Mouse (Mus musculus) neural tube, embryonic 10.5 days (tissue): Measurements from ENCODE around the gene Xpot.

ENCODE experiments used
- DNase-seq: peaks from one replicate; pipeline ENCODE4 v3.0.0-alpha.2; 2017; ENCODE audit warnings: low spot score; ENCODE audit errors: extremely low spot score

Gene Xpot

DNA sequence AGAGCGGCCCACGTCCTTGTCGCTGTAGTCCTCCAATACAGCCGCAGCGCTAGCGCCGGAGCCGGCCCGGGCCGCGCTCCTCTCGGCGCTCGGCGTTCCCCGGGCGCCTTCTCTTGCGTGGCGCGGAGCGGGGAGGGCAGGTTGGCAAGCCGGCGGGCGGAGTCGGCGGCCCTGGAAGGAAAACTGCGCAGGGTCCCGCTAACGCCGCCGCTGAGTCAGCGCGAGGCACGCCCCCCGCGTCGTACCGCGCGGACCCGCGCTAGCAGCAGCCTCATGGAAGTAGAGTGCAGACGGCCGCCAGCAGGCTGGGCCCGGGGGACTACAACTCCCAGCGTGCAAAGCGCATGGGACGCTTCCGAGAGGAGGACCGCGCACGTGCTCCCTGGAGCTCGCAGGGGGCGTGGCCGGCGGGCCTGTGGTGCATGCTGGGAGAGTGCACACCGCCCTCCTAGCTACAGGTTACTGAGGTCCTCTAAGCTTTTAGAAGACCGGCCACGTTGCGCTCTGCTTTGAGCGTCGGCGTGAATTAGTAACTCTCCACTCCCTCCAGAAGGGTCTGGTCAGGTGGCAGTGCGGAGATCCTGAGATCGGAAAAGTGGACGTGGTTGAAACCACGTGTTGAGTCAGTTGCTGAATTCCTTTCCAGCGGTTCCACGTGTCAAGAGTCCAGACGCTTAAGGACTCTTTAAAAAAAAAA, at the start of gene Xpot:
Xpot (minus strand) TSS at position 147 of the 697 bp plus-strand sequence.
- peak; percentile 99 for DNase-seq

GRCm38 (mm10) chr10:121669103-121669502, 43.0 kb upstream of the Xpot start:
- no peak for DNase-seq

DNA sequence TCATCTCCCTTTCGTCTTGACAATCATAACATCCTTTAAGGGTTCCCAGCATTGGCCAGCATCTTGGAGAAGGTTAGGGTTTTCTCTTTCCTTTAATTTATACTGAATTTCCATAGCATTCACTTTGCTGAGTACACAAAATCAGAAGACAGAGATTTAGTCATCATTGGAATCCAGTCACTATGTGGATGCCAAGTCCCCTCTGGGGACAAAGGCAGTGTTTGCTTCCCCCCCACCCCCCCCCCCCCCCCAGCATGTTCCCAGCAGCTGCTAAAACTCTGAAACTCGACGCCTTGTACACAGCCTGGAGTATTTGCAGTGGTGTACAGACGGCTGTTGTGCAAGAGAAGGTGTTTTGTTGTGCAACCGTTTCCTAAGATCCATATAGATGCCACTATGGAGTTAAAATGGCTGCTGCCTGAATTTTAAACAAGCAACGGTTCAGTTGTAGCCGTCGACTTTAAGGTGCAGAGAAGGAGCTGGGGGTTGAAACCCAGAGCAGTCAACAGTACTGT, 39.6 kb upstream of the Xpot start:
- no peak for DNase-seq

DNA sequence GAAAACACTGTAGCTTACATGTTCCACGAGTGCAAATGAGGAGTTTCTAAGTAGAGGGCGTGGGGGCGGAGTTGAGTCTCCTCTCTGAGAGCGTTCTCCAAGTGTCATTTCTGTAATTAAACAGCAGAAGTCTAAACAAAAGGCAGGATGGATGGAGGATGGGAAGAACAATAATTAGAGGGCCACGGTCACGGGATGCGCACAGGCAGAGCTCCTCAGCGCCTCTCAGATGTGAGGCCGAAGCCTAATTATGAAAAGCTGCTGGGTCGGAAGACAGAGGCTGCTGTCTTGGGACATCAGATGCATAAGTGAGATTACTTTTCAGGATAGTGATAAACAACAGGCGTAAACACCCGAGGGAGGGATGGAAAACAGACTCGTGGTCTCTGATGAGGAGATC, 37.5 kb upstream of the Xpot start:
- no peak for DNase-seq

- no peak for DNase-seq
These were observed 36.6 kb upstream of the Xpot start for GRCm38 (mm10) chr10:121662711-121663110.

GRCm38 (mm10) chr10:121655907-121656306, 29.8 kb upstream of the Xpot start:
- DNase-seq: no peak

- no peak for DNase-seq
These were observed 26.9 kb upstream of the Xpot start for GRCm38 (mm10) chr10:121653079-121653478.

GRCm38 (mm10) chr10:121646294-121646693, 20.2 kb upstream of the Xpot start:
- DNase-seq: no peak

DNA sequence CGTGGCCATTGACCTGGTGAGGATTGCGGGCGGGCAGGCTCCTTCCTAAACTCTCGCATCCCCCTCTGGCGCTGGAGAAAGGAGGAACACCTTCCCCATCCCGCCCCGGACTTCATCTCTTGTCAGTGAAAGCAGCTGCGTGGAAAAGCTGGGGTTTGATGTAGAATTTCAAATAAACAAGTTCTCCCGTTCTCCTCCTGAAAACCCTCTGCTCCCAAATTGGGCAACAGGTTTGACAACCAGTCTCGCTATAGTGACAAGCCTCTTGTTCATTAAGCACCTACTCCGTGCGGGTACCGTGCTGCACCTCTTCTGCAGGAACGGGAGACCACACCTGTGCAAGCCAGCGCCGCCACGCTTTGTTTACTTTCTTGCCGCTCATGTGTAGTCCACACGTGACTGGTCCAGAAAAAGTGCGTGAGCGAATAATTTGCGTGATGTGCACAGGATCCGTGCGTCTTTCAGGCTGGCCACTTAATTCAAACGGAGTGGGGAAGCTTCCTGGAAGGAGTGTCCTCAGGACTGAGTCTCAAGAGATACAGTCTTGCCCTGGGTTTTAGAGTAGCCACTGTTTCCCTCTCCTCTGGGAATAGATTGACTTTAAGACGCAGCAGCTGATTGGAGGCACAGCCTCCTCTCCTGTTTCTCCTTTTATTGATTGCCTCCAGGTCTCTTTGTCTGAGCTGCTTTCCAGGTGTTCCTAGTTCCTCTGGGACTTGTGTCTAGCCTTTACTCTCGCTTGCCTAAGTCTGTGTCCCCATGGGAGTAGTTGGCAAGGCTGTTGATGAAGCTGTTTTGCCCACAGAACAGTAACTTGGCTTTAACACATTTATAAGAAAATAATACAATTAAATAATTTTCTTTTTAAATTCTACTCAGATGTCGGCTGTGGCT, 16.2 kb upstream of the Xpot start:
- peak; percentile 49 for DNase-seq

GRCm38 (mm10) chr10:121641272-121642053, 15.3 kb upstream of the Xpot start, which contains the start of gene D930020B18Rik:
TSS of gene D930020B18Rik (plus strand) at chr10:121641588.
- DNase-seq: peak; percentile 62

DNA sequence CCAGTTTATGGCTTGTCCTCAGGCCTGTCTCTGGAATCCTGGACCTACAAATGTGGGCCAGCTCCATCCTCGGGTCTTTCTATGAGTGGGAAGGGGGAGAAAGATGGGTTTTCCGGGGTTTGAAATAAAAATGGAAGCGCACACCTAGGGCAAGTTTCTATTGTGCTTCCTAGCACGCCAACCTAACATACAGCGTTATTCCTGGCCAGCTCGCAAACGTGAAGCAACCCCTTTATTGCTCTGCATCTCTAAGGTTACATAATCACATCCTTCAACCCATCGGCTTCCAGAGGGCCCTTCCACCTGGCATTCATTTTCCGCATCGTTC, 14.8 kb upstream of the Xpot start:
- no peak for DNase-seq

DNA sequence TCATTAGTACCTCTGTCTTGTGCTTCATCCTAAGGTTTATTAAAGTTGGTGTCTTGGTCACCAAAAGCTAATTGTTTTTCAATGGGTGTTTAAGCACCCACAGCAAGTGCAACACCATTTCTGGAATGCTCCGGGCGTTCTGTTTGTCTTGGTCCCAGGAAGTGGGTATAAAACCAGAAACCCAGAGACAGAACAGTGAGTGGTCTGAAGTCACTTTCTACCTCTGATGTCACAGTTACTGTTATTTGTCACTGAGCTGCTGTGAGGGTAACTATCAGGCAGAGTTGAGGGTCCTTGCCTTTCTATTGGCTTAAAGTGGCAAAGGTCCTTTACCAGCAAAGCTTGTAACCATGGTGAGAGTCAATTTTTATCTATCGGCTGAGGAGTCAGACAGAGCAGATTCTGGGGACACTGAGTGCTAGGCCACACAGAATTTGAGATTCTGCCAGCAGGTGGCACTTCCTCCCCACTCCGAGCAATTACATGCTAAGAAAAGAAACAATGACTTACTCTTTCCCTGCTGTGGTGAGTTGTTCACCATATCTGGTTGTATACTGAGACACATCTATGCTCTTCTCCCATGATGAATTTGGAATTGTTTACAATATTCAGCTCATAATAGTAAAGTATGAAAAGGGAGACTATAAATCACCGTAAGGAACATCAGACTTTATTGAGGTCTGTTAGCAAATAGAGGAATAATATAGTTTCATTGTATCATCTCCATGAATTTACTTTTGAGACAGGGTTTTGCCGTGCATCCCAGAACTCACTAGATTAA, 14.2 kb upstream of the Xpot start:
- peak; percentile 36 for DNase-seq

- no peak for DNase-seq
These were observed 13.4 kb upstream of the Xpot start for GRCm38 (mm10) chr10:121639573-121639972.

- no peak for DNase-seq
These were observed 10.1 kb upstream of the Xpot start for GRCm38 (mm10) chr10:121636276-121636675.

- no peak for DNase-seq
These were observed 8.0 kb upstream of the Xpot start for GRCm38 (mm10) chr10:121634159-121634558.

- DNase-seq: no peak
These were observed 2.5 kb upstream of the Xpot start for GRCm38 (mm10) chr10:121628561-121629040.

DNA sequence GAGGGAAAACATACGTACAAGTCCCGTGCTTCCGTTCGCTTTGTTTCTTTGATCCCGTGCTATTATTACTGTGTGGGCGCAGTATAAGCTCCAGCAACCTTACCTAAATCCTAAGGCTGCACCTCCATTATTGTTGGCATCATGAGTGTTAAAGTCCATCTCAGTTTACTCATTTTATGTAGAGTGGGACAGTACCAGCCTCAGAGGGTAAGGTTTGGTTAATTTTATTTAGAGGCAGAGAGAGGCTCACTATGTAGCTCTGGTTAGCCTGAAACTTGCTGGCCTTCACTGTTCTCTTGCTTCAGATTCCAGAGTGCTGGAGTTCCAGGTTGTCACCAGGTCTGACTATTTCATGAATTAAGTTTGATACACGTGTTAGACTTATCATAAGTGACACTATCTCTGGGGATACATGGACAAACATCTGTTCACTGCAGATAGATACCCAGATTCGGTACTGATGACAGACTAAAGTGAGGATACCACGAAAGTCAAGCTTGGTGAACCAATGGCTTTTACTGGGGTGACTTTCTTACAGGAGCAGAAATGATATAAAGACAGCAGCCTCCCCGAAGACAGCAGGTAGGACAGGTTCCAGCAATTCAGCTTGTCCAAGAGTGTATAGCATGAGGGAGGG, 1.2 kb upstream of the Xpot start:
- DNase-seq: no peak

DNA sequence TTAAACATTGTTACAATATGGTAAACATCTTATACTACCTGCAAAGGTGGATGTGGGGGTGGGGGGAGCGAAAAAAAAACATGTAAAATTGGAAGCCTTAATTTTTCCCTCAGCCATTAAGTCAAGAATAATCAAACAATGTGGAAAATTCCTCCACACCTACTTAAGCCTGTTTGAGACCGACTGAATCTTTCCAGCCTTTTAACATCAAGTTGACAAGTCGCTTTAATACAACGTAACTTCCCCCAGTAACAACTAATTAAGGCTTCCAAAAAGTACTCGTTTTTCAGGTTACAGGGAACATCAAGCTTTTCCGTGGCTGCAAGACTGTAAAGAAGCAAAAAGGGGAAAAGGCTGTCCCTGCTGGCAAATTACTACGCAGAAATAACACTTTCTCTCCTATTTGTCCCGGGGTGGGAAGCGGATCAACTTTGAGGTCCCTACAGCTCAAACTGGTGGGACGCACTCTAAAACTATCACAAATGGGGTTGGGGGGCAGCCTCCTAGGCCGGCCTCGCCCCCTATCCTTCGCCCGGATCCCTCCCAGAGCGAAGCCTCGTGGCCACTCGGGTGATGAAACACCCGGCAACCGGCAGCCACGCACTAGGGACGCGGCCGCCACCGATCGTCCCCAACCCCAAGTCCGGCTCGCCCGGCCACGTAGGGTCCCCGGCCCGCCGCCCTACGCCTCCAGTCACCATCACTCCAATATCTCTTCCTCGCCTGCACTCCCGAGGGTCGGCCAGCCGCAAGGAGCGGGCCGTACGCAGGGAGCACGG, 536 bp downstream of the Xpot start:
- DNase-seq: no peak

GRCm38 (mm10) chr10:121625006-121625405, 1.1 kb downstream of the Xpot start:
- DNase-seq: no peak
